Mouse (Mus musculus) liver, embryonic 13.5 days (tissue): ENCODE data around the gene Tshb. TPM values are rescaled to one million over a fixed set of nuclear protein-coding genes. Genes with fewer than 3 reads are reported as not detected.

Experiments used
- ATAC-seq: fragments of 200-750 bp; cut with Nextera tagmentation; 2 replicates; pipeline ENCODE4 v1.8.0; 2017; ENCODE audit warnings: low read depth, mild to moderate bottlenecking, moderate number of reproducible peaks, moderate library complexity
- DNase-seq: peaks from one replicate; pipeline ENCODE4 v3.0.0; 2022
- H3K27ac ChIP-seq: fragments of 300-500 bp; sonication (generic); 2 replicates; pipeline ENCODE4 v1.5.1; 2015; ENCODE audit warnings: moderate library complexity, mild to moderate bottlenecking, inconsistent platforms
- H3K27me3 ChIP-seq: fragments of 300-500 bp; sonication (generic); 2 replicates; pipeline ENCODE4 v1.6.1; 2015; ENCODE audit warnings: mild to moderate bottlenecking, inconsistent platforms
- H3K36me3 ChIP-seq: fragments of 300-500 bp; sonication (generic); 2 replicates; pipeline ENCODE4 v1.6.1; 2015; ENCODE audit warnings: mild to moderate bottlenecking, inconsistent platforms
- H3K4me1 ChIP-seq: fragments of 300-500 bp; sonication (generic); replicated peaks from 2 replicates; pipeline ENCODE4 v1.6.1; 2015; ENCODE audit warnings: inconsistent platforms
- H3K4me2 ChIP-seq: fragments of 300-500 bp; sonication (generic); 2 replicates; pipeline ENCODE4 v1.6.1; 2015; ENCODE audit warnings: inconsistent platforms, mild to moderate bottlenecking, moderate library complexity
- H3K4me3 ChIP-seq: fragments of 300-500 bp; sonication (generic); replicated peaks from 2 replicates; pipeline ENCODE4 v1.5.1; 2015; ENCODE audit warnings: mild to moderate bottlenecking, inconsistent platforms
- H3K9ac ChIP-seq: fragments of 300-500 bp; sonication (generic); 2 replicates; pipeline ENCODE4 v1.6.1; 2015; ENCODE audit warnings: mild to moderate bottlenecking, inconsistent platforms
- H3K9me3 ChIP-seq: fragments of 300-500 bp; sonication (generic); replicated peaks from 2 replicates; pipeline ENCODE4 v1.6.1; 2016; ENCODE audit warnings: inconsistent platforms
- WGBS: fragments of 180-500 bp; shearing (Covaris S2); methylation state at CpG from one replicate; pipeline ENCODE4 v1.1.7; 2015; ENCODE audit not compliant: insufficient replicate concordance; 5-methylcytosine and 5-hydroxymethylcytosine counted together
- polyA plus RNA-seq: library from polyadenylated mRNA; unstranded; fragments of >200 nt; fragmentation: Nextera tagmentation; extraction: Ambion mirVana; gene quantifications from 2 replicates; pipeline ENCODE4 v1.2.1, GENCODE M21; 2015

Gene Tshb
- 0.15 TPM in 1 of 2 replicates, not detected in the other for polyA plus RNA-seq

DNA sequence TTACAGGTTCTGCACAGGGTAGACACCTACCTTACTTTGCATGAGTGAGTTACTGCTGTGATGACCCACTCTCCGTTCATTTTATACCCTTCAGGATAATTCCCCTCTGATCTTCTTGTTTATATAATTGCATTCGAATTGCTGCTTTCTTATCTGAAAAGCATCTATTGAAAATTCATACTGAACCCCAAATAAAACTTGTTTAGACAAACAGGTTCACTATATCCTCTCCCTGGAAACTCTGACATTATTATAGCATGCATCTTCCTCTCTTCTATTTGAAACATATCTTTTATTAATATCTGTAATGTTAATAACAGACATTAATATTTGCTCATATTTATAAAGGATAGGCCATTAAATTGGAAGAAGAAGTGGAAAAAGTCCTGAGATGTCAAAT, at the start of gene Tshb:
Gene Tshb (minus strand): TSS at position 101 of the 400 bp plus-strand sequence.
- Histone ChIP-seq H3K9me3 (no peaks in the 10 kb centered on the region), H3K36me3 (no peaks in the 10 kb centered on the region), H3K27ac (no peak within 1 kb of the TSS), H3K4me3 (no peak within 1 kb of the TSS), H3K4me2 (no peak within 1 kb of the TSS), H3K9ac (no peak within 1 kb of the TSS), H3K4me1 (no peaks in the 10 kb centered on the region), H3K27me3 (no peaks in the 10 kb centered on the region)
- WGBS: 40% methylated on average over 2 of the region's 2 CpGs
- no peak for ATAC-seq
- DNase-seq: no peak

DNA sequence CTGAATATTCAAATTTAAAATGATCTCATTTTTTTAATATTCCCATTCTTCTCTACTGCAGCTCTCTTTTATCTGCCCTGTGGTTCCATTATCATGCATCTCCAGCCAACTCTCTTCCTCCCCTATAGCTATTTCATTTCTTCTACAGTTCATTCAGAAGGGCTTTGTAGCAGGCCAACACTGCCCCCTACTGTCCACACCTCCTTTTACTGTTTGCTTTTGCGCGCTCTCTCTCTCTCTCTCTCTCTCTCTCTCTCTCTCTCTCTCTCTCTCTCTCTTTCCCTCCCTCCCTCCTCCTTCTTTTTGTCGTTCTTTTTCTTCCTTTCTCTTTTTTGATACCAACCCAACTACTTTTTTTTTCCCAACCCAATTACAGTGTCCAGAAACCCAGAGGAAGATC, 21.4 kb upstream of the Tshb start:
- no peak overlapping the region for H3K27ac ChIP-seq
- peak; percentile 15 for DNase-seq
- WGBS: 6% methylated on average over 3 of the region's 3 CpGs

DNA sequence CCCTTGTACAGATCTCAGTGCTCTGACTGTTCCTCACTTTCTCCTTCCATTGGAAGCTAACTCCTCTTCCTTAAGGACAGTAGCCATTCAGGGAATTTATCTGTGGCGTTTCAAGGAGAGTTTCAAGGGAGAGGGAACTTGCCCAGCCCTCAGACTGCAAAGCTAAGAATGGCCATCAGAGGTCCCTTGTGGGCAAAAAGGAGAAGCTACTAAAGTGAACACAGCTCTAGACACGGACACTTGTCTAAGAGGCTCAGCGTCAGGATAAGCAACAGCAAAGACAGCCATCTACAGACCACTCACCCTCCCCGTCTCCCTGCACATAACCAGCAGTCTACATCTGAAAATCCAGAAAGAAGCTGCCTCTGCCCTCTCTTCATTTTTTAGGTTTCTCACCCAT, 4.9 kb upstream of the Tshb start:
- ATAC-seq (no peak), DNase-seq (no peak)
- no peaks in the 10 kb centered on the region for H3K4me1 ChIP-seq
- no peaks in the 10 kb centered on the region for H3K9me3 ChIP-seq
- H3K27me3 ChIP-seq: no peaks in the 10 kb centered on the region
- WGBS: 12% methylated on average over 4 of the region's 4 CpGs
- H3K9ac ChIP-seq: no peak overlapping the region
- no peaks in the 10 kb centered on the region for H3K36me3 ChIP-seq
- no peak overlapping the region for H3K4me2 ChIP-seq
- no peak overlapping the region for H3K4me3 ChIP-seq
- H3K27ac ChIP-seq: no peak overlapping the region

More for the DNA sequence above, 21.4 kb upstream of the Tshb start:
- Histone ChIP-seq H3K9ac (no peak overlapping the region), H3K4me1 (no peaks in the 10 kb centered on the region), H3K27me3 (no peaks in the 10 kb centered on the region), H3K4me3 (no peak overlapping the region), H3K9me3 (no peaks in the 10 kb centered on the region), H3K36me3 (no peaks in the 10 kb centered on the region), H3K4me2 (no peak overlapping the region)
- ATAC-seq: no peak

DNA sequence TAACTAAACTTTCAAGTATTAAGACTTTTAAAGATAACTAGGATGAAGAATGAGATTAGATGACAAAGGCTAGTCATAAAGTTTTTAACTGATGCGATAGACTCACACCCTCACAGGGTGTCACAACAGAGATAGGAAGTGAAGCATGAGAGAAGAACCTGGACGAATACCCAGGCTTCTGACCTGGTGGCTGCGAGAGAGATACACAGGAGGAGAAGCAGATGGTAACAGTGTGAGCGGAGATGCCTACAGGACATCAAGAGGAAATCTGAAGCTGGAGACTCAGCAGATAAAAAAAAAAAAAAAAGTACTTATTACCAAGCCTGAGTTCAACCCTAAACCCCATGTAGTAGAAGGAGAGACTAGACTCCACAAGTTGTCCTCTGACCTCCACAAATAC, 9.5 kb downstream of the Tshb start:
- no peak for DNase-seq
- H3K4me2 ChIP-seq: no peak overlapping the region
- no peaks in the 10 kb centered on the region for H3K27me3 ChIP-seq
- H3K9me3 ChIP-seq: no peaks in the 10 kb centered on the region
- H3K4me1 ChIP-seq: no peaks in the 10 kb centered on the region
- 55% methylated on average over 4 of the region's 4 CpGs for WGBS
- H3K36me3 ChIP-seq: no peaks in the 10 kb centered on the region
- H3K27ac ChIP-seq: no peak overlapping the region
- no peak overlapping the region for H3K4me3 ChIP-seq
- H3K9ac ChIP-seq: no peak overlapping the region
- ATAC-seq: no peak

DNA sequence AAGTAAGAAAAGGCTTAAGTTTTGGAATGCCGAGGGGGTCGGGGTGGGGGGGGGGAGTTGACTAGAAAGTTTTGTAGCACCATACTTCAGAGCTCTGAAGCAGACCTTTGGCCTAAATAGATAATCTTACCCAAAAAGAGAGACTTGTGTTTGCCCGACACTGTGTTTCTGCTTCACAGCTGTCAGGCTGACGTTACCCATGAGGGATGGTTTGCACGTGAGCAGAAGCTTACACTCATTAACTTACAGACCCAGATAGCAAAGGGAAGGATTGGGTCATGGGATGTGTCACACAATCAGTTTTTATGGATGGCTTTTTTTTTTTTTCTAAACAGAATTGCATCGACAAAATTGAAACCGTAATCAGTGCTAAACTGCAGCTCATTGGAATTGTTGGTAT, 17.7 kb downstream of the Tshb start:
- Histone ChIP-seq H3K4me1 (no peaks in the 10 kb centered on the region), H3K9ac (no peak overlapping the region), H3K4me2 (no peak overlapping the region), H3K27ac (no peak overlapping the region), H3K36me3 (no peaks in the 10 kb centered on the region), H3K27me3 (no peaks in the 10 kb centered on the region), H3K4me3 (no peak overlapping the region), H3K9me3 (no peaks in the 10 kb centered on the region)
- DNase-seq (no peak), ATAC-seq (no peak)
- 62% methylated on average over 7 of the region's 7 CpGs for WGBS

DNA sequence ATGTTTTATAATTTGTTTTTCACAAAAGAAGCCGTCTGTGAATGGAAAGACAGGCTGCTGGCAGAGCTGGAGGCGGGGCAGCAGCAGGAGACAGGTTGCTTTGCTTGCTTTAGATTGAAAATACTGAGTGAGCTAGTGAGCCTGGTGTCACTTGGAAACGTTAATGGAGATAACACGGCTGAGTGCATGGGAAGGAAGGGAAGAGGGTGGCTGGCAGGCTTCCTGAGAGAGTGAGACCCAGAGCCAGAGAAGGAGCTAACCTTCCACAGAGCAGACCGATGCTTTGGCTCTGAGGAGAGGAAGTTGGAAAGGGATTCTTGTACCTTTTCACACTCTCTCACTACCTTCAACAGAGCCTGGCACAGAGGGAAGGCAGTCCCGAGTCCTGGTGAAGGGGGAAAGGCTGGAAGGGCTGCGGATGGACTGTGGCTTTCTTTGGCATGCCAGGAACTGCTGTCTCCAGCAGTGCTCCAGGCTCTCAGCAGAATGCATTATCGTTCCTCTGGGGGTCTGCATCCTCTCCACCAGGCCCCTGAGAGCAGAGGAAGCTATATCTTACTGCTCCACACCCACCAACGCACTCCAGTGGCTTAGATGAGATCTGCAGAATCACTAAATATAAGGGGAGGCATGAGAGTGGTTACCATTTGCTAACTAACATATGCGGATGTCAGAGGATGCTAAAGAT, 18.7 kb downstream of the Tshb start:
- no peak overlapping the region for H3K27ac ChIP-seq
- 31% methylated on average over 10 of the region's 10 CpGs for WGBS

DNA sequence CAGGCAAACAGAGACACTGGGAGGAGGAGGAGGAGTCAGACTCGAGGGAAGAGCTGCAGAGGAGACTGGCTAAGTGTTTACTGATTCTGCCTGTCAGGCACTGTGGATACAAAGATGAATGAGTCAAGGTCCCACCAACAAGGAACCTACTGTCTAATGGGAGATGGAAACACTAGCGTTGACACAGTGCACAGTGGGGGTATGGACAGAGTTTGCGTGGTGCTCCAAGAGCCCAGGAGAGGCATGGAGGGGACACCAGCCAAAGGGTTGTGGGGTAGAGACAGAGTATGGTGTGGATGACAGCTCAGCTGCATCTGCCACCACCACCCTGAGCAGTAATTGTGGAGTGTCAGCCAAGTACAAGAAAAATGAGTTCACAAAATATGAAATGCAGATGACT, 20.1 kb downstream of the Tshb start:
- H3K4me3 ChIP-seq: no peak overlapping the region
- no peaks in the 10 kb centered on the region for H3K36me3 ChIP-seq
- WGBS: 65% methylated on average over 3 of the region's 3 CpGs
- H3K27me3 ChIP-seq: no peaks in the 10 kb centered on the region
- DNase-seq (no peak), ATAC-seq (no peak)
- H3K9me3 ChIP-seq: no peaks in the 10 kb centered on the region
- H3K9ac ChIP-seq: no peak overlapping the region
- no peak overlapping the region for H3K4me2 ChIP-seq
- H3K27ac ChIP-seq: no peak overlapping the region
- H3K4me1 ChIP-seq: no peaks in the 10 kb centered on the region

More for the DNA sequence above, 18.7 kb downstream of the Tshb start:
- Histone ChIP-seq H3K4me3 (no peak overlapping the region), H3K4me1 (no peaks in the 10 kb centered on the region), H3K9me3 (no peaks in the 10 kb centered on the region), H3K4me2 (no peak overlapping the region), H3K36me3 (no peaks in the 10 kb centered on the region), H3K27me3 (no peaks in the 10 kb centered on the region), H3K9ac (no peak overlapping the region)
- ATAC-seq (no peak), DNase-seq (no peak)

DNA sequence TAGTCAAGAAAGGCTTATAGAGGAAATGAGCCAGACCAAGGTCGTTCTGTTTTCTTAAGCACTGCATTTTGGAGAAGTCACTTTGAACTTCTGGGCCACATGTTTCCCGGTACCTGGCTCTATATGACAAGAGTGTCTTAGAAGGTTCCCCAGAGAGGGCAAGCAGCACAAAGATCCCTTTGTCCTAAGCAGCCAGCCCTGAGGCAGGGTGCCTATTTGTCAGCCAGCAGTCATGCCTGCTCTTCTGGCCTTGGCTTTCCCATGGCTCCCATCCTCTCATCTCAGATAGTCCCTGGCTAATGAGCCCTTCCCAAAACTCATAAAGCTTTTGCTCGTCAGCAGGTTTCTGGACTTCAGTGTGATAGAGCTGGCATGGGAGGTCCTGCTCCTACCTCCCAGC, 22.3 kb downstream of the Tshb start:
- Histone ChIP-seq H3K4me2 (no peak overlapping the region), H3K36me3 (no peaks in the 10 kb centered on the region), H3K27ac (no peak overlapping the region), H3K4me3 (no peak overlapping the region), H3K27me3 (no peaks in the 10 kb centered on the region), H3K9me3 (no peaks in the 10 kb centered on the region), H3K9ac (no peak overlapping the region), H3K4me1 (0 out of 2 replicates have a peak, but pooled peaks cover 3% of the 10 kb centered on the region)
- WGBS: 50% methylated on average over 3 of the region's 3 CpGs
- ATAC-seq (no peak), DNase-seq (no peak)

DNA sequence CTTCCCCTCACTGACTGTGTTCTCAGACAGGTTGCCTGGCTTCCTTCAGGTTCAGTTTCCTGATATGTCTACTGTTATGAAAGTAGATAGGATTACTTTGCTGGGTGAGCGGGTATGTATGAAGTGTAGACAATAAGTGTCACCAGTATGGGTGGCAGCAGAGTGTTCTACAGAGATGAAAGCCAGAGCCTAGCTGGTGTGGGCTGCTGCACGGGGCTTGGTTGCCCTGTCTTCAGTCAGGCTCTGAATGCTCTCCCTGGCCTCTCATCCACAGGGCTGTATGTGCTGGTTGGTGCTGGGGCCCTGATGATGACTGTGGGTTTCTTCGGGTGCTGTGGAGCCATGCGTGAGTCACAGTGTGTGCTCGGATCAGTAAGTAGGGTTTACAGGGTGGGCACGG, 25.5 kb downstream of the Tshb start:
- DNase-seq (no peak), ATAC-seq (no peak)
- 67% methylated on average over 6 of the region's 6 CpGs for WGBS
- 0 out of 2 replicates have a peak, but pooled peaks cover 3% of the 10 kb centered on the region for H3K4me1 ChIP-seq
- no peak overlapping the region for H3K4me2 ChIP-seq
- no peaks in the 10 kb centered on the region for H3K36me3 ChIP-seq
- no peak overlapping the region for H3K9ac ChIP-seq
- H3K4me3 ChIP-seq: no peak overlapping the region
- no peak overlapping the region for H3K27ac ChIP-seq
- no peaks in the 10 kb centered on the region for H3K27me3 ChIP-seq
- H3K9me3 ChIP-seq: no peaks in the 10 kb centered on the region

DNA sequence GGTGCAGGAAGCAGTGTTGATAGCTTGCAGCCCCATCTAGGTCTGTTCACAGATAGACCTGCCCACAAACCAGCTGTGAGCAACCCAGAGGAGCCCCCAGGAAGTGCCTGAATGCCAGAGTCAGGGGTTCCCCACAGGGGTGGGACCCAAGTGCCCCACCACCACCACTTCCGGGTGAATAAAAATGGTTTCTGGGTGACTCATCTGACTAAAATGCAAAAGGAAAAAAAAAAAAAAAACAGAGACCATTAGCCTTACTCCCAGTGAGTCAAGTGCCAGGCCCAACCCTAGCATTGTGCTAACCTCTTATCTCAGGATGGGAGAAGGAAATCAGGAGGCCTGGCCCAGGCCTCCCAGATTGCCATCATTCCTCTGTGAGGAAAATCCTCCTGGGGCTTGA, 26.7 kb downstream of the Tshb start:
- Histone ChIP-seq H3K36me3 (no peaks in the 10 kb centered on the region), H3K4me3 (no peak overlapping the region), H3K27ac (no peak overlapping the region), H3K4me2 (no peak overlapping the region), H3K9ac (no peak overlapping the region), H3K9me3 (no peaks in the 10 kb centered on the region), H3K4me1 (0 out of 2 replicates have a peak, but pooled peaks cover 3% of the 10 kb centered on the region), H3K27me3 (no peaks in the 10 kb centered on the region)
- DNase-seq (no peak), ATAC-seq (peak; percentile 47; the same call in 1 of the 2 replicates)
- 5% methylated on average over 1 of the region's 1 CpGs for WGBS

DNA sequence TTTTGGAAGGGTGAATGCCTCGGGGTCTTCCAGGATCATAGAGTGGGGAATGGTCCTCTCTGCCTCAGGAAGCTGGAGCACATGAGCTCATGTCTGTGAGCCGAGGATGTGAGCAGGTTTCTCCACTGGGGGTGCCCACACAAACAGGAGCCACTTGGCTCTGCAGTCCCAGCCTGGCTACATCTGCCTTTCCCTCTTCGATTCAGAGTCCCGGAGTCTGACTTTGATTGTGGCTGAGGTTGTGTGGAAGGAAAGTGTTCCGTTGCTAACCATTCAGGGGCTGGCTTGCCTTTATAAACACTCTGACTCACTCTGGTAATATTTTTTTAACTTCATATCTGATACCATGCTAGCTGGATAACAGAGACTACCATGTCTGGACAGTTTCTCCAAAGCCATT, 30.1 kb downstream of the Tshb start:
- Histone ChIP-seq H3K4me3 (no peak overlapping the region), H3K4me2 (no peak overlapping the region), H3K4me1 (0 out of 2 replicates have a peak, but pooled peaks cover 3% of the 10 kb centered on the region), H3K27ac (no peak overlapping the region), H3K9me3 (no peaks in the 10 kb centered on the region), H3K9ac (no peak overlapping the region), H3K27me3 (no peaks in the 10 kb centered on the region), H3K36me3 (no peaks in the 10 kb centered on the region)
- no peak for ATAC-seq
- no peak for DNase-seq
- 61% methylated on average over 5 of the region's 5 CpGs for WGBS

DNA sequence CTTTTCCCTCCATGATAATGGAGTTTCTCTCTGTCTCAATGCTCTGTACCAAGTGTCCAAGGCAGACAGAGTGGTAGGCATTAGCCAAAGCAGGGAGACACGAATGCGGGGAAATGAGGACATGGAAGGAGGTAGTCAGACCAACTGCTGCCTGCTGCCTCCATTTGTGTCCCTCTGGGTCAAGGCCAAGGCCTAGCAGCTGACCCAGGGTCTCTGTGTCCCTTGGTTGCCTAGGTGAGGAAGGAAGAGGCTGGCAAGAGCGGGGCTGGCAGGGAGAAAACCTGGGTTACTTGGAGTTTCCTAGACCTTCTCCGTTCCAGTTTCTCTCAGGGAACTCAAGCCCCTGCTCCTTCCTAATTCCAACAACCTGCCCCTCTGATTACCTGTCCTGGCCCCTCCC, 30.5 kb downstream of the Tshb start:
- H3K36me3 ChIP-seq: no peaks in the 10 kb centered on the region
- DNase-seq (no peak), ATAC-seq (no peak)
- WGBS: 84% methylated on average over 4 of the region's 4 CpGs
- no peak overlapping the region for H3K9ac ChIP-seq
- no peak overlapping the region for H3K27ac ChIP-seq
- H3K27me3 ChIP-seq: no peaks in the 10 kb centered on the region
- H3K4me1 ChIP-seq: 0 out of 2 replicates have a peak, but pooled peaks cover 3% of the 10 kb centered on the region
- H3K4me2 ChIP-seq: no peak overlapping the region
- H3K4me3 ChIP-seq: no peak overlapping the region
- H3K9me3 ChIP-seq: no peaks in the 10 kb centered on the region
